Mouse (Mus musculus) gonadal fat pad, adult 2 months (tissue): ENCODE data around the gene Abcc5. TPM values are rescaled to one million over a fixed set of nuclear protein-coding genes. Genes with fewer than 3 reads are reported as not detected.
"Not testable (repeated sequence)": the region's sequence is repeated elsewhere in the genome, so short reads cannot be mapped to it uniquely, and the experiment has no call there.

Experiments used
- DNase-seq: peaks from one replicate; pipeline ENCODE4 v3.0.0-alpha.2; 2012; ENCODE audit warnings: low read depth
- polyA plus RNA-seq: library from polyadenylated mRNA; depleted of rRNA; stranded (reverse); fragments of >200 nt; gene quantifications from 2 replicates; pipeline ENCODE4 v1.2.3, GENCODE M21; 2012; rRNA removed

Abcc5 gene
- polyA plus RNA-seq, 1 experiment = 90.2 TPM

GRCm38 (mm10) chr16:20361496-20361895, 64.7 kb downstream of the Abcc5 start:
- DNase-seq = not testable (repeated sequence)

GRCm38 (mm10) chr16:20359643-20360295, 66.4 kb downstream of the Abcc5 start:
- no peak for DNase-seq

- DNase-seq = no peak
These were observed 68.4 kb downstream of the Abcc5 start for GRCm38 (mm10) chr16:20357837-20358236.

GRCm38 (mm10) chr16:20354762-20355161, 71.4 kb downstream of the Abcc5 start:
- no peak for DNase-seq

GRCm38 (mm10) chr16:20354011-20354410, 72.2 kb downstream of the Abcc5 start:
- DNase-seq = no peak

- no peak for DNase-seq
These were observed 80.7 kb downstream of the Abcc5 start for GRCm38 (mm10) chr16:20345464-20345863.

GRCm38 (mm10) chr16:20338616-20339015, 87.6 kb downstream of the Abcc5 start:
- DNase-seq = no peak

GRCm38 (mm10) chr16:20334918-20335317, 91.3 kb downstream of the Abcc5 start:
- no peak for DNase-seq

- DNase-seq = no peak
These were observed 97.9 kb downstream of the Abcc5 start for GRCm38 (mm10) chr16:20328306-20328705.

- no peak for DNase-seq
These were observed 100.9 kb downstream of the Abcc5 start, which contains the start of gene Cyp2ab1 for GRCm38 (mm10) chr16:20325286-20325685. Gene Cyp2ab1, minus strand, starts transcription at chr16:20325404.

- DNase-seq = no peak
These were observed 102.3 kb downstream of the Abcc5 start for GRCm38 (mm10) chr16:20323907-20324306.

GRCm38 (mm10) chr16:20322274-20322673, 103.9 kb downstream of the Abcc5 start:
- DNase-seq = no peak

- DNase-seq = no peak
These were observed 109.4 kb downstream of the Abcc5 start for GRCm38 (mm10) chr16:20316770-20317169.

- no peak for DNase-seq
These were observed 110.9 kb downstream of the Abcc5 start for GRCm38 (mm10) chr16:20315266-20315665.

GRCm38 (mm10) chr16:20312272-20312671, 113.9 kb downstream of the Abcc5 start:
- DNase-seq = no peak

GRCm38 (mm10) chr16:20301770-20302649, 124.2 kb downstream of the Abcc5 start, which contains the start of gene Parl:
Gene Parl, minus strand, starts transcription at chr16:20302387.
- DNase-seq = no peak

GRCm38 (mm10) chr16:20300076-20300475, 126.1 kb downstream of the Abcc5 start:
- no peak for DNase-seq

Other genes starting within 250 kb of the Abcc5 start
- 0.07 and 0.18 TPM in 2 replicates for gene Map6d1, start 185.0 kb downstream of the Abcc5 start, polyA plus RNA-seq
- 35.3 and 42.1 TPM in 2 replicates for gene Parl, start 124.0 kb downstream of the Abcc5 start, polyA plus RNA-seq
- 1.1 and 1.6 TPM in 2 replicates for gene Cyp2ab1, start 101.0 kb downstream of the Abcc5 start, polyA plus RNA-seq
- gene Eif2b5, start 72.4 kb upstream of the Abcc5 start, polyA plus RNA-seq = 32.6 and 36.2 TPM in 2 replicates
- gene Dvl3, start 90.6 kb upstream of the Abcc5 start, polyA plus RNA-seq = 23.2 and 39.0 TPM in 2 replicates
- 328 and 405 TPM in 2 replicates for gene Ap2m1, start 109.1 kb upstream of the Abcc5 start, polyA plus RNA-seq
- gene Abcf3, start 122.2 kb upstream of the Abcc5 start, polyA plus RNA-seq = 52.0 and 59.4 TPM in 2 replicates
- gene Vwa5b2, start 163.1 kb upstream of the Abcc5 start, polyA plus RNA-seq = 0.36 and 0.88 TPM in 2 replicates
- 9.4 and 16.3 TPM in 2 replicates for gene Eef1akmt4, start 185.2 kb upstream of the Abcc5 start, polyA plus RNA-seq
- gene Gm49333, start 185.2 kb upstream of the Abcc5 start, polyA plus RNA-seq = 0.05 TPM in 1 of 2 replicates, not detected in the other
- gene Alg3, start 185.3 kb upstream of the Abcc5 start, polyA plus RNA-seq = 19.7 and 22.4 TPM in 2 replicates
- 2.9 and 3.6 TPM in 2 replicates for gene Camk2n2, start 194.9 kb upstream of the Abcc5 start, polyA plus RNA-seq
- 0.18 and 0.32 TPM in 2 replicates for gene Ece2, start 203.4 kb upstream of the Abcc5 start, polyA plus RNA-seq
- 110 and 118 TPM in 2 replicates for gene Psmd2, start 225.3 kb upstream of the Abcc5 start, polyA plus RNA-seq
- 338 and 402 TPM in 2 replicates for gene Eif4g1, start 241.9 kb upstream of the Abcc5 start, polyA plus RNA-seq